Mouse (Mus musculus): ENCODE results near the gene Asl.

DNA sequence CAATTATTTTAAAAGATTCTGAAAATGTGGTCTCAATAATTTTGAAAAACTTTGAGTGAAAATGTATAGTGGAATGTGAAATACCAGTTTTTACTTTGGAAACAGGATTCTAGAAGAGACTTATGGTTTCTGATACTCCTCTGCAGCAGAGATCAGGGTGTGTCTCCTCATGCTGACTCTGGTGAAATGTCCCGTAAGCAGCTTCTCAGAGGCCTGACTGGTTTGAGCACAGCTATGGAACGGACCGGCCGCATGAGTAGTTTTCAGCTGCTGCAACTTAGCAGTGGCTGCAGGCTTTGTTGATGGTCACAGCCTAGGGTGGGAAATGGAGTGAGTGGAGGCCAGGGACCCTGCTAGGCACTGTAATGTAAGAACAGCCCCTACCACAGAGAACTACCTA, 51.3 kb downstream of the Asl start:
- no peak for TF ChIP-seq CTCF (IDR thresholded peaks at IDR 0.05; ENCODE audit: low read depth)
- TF ChIP-seq EP300 (IDR thresholded peaks at IDR 0.05; ENCODE audit: low read depth), result no peak
